Mouse (Mus musculus): Measurements from ENCODE around the gene Ptpn23.

- TF ChIP-seq CTCF (IDR thresholded peaks at IDR 0.05; ENCODE audit: low read depth) = peak; percentile 54
- TF ChIP-seq EP300 (IDR thresholded peaks at IDR 0.05; ENCODE audit: low read depth) = no peak
Observed at GRCm38 (mm10) chr9:110413785-110414184, 5.8 kb upstream of the Ptpn23 start.
